Mouse (Mus musculus) liver, embryonic 11.5 days (tissue): ENCODE data around the gene Cept1. TPM values are rescaled to one million over a fixed set of nuclear protein-coding genes. Genes with fewer than 3 reads are reported as not detected.
A peak's percentile ranks its signal among the peaks of the same experiment; 100 is the strongest.

Experiments used
- ATAC-seq: fragments of 200-750 bp; cut with Nextera tagmentation; replicated peaks from 2 replicates; pipeline ENCODE4 v1.8.0; 2017; ENCODE audit warnings: moderate number of reproducible peaks, mild to moderate bottlenecking, moderate TSS enrichment, moderate library complexity; ENCODE audit not compliant: low FRiP score
- DNase-seq: peaks from one replicate; pipeline ENCODE4 v3.0.0-alpha.2; 2017; ENCODE audit warnings: low spot score
- H3K27ac ChIP-seq: fragments of 300-500 bp; sonication (generic); 2 replicates; pipeline ENCODE4 v1.5.1; 2014; ENCODE audit warnings: mild to moderate bottlenecking, low read depth, low read length, control low read depth
- H3K27me3 ChIP-seq: fragments of 300-500 bp; sonication (generic); replicated peaks from 2 replicates; pipeline ENCODE4 v1.6.1; 2014; ENCODE audit warnings: low read length, mixed read lengths; ENCODE audit not compliant: control insufficient read depth, insufficient read depth
- H3K36me3 ChIP-seq: fragments of 300-500 bp; sonication (generic); 2 replicates; pipeline ENCODE4 v1.6.1; 2014; ENCODE audit warnings: mild to moderate bottlenecking, low read length, moderate library complexity, mixed read lengths; ENCODE audit not compliant: control insufficient read depth, insufficient read depth
- H3K4me1 ChIP-seq: fragments of 300-500 bp; sonication (generic); replicated peaks from 2 replicates; pipeline ENCODE4 v1.6.1; 2014; ENCODE audit warnings: low read length, mixed read lengths; ENCODE audit not compliant: control insufficient read depth, insufficient read depth
- H3K4me2 ChIP-seq: fragments of 300-500 bp; sonication (generic); 2 replicates; pipeline ENCODE4 v1.6.1; 2014; ENCODE audit warnings: mild to moderate bottlenecking, control low read depth, moderate library complexity
- H3K4me3 ChIP-seq: fragments of 300-500 bp; sonication (generic); 2 replicates; pipeline ENCODE4 v1.5.1; 2014; ENCODE audit warnings: low read depth, low read length, control low read depth
- H3K9ac ChIP-seq: fragments of 300-500 bp; sonication (generic); 2 replicates; pipeline ENCODE4 v1.6.1; 2014; ENCODE audit warnings: low read depth, low read length, control low read depth
- H3K9me3 ChIP-seq: fragments of 300-500 bp; sonication (generic); 2 replicates; pipeline ENCODE4 v1.6.1; 2016; ENCODE audit warnings: low read length, inconsistent platforms, mixed read lengths; ENCODE audit not compliant: control insufficient read depth
- WGBS: fragments of 180-500 bp; shearing (Covaris S2); extraction: QIAGEN DNeasy Blood & Tissue Kit; methylation state at CpG from one replicate; pipeline ENCODE4 v1.1.7; 2014; 5-methylcytosine and 5-hydroxymethylcytosine counted together
- polyA plus RNA-seq: library from polyadenylated mRNA; unstranded; fragments of >200 nt; fragmentation: Nextera tagmentation; extraction: Ambion mirVana; gene quantifications from 2 replicates; pipeline ENCODE4 v1.2.1, GENCODE M21; 2014

Gene Cept1
- polyA plus RNA-seq, 1 experiment from 2014 or later = 40.7 TPM

- Histone ChIP-seq H3K27me3 (no peaks in the 10 kb centered on the region), H3K4me2 (peak overlapping the region; percentile 76), H3K4me3 (peak overlapping the region; percentile 80), H3K9ac (peak overlapping the region; percentile 91), H3K4me1 (peaks cover 14% of the 10 kb centered on the region), H3K27ac (peak overlapping the region; percentile 94), H3K36me3 (no peaks in the 10 kb centered on the region), H3K9me3 (no peaks in the 10 kb centered on the region)
- ATAC-seq (peak; percentile 40), DNase-seq (peak; percentile 38)
- 1% methylated on average over 27 of the region's 27 CpGs for WGBS
Observed at GRCm38 (mm10) chr3:106547924-106548539, 430 bp upstream of the Cept1 start.

- Histone ChIP-seq H3K36me3 (no peaks in the 10 kb centered on the region), H3K27ac (no peak overlapping the region)
- DNase-seq = no peak
Observed at GRCm38 (mm10) chr3:106544721-106545316, 2.8 kb downstream of the Cept1 start.

GRCm38 (mm10) chr3:106533277-106533676 lies 14.3 kb downstream of the Cept1 start:
- H3K4me2 ChIP-seq = no peak overlapping the region
- H3K9me3 ChIP-seq = no peaks in the 10 kb centered on the region
- H3K36me3 ChIP-seq = no peaks in the 10 kb centered on the region
- H3K27me3 ChIP-seq = no peaks in the 10 kb centered on the region
- H3K4me3 ChIP-seq = no peak overlapping the region
- no peak overlapping the region for H3K9ac ChIP-seq
- H3K4me1 ChIP-seq = no peaks in the 10 kb centered on the region
- WGBS = 80% methylated on average over 2 of the region's 2 CpGs
- no peak overlapping the region for H3K27ac ChIP-seq
- ATAC-seq (0 out of 2 replicates have a peak, but pooled peaks have one; percentile 26), DNase-seq (no peak)

More at GRCm38 (mm10) chr3:106544721-106545316, 2.8 kb downstream of the Cept1 start:
- no peak for ATAC-seq
- no peaks in the 10 kb centered on the region for H3K27me3 ChIP-seq
- no peak overlapping the region for H3K4me3 ChIP-seq
- WGBS = 80% methylated on average over 8 of the region's 8 CpGs
- H3K9ac ChIP-seq = no peak overlapping the region
- peak overlapping the region; percentile 25; the same call in 1 of the 2 replicates for H3K4me2 ChIP-seq
- peaks cover 12% of the 10 kb centered on the region for H3K4me1 ChIP-seq
- H3K9me3 ChIP-seq = no peaks in the 10 kb centered on the region

GRCm38 (mm10) chr3:106528032-106528431 lies 19.6 kb downstream of the Cept1 start:
- Histone ChIP-seq H3K9ac (no peak overlapping the region), H3K4me1 (no peaks in the 10 kb centered on the region), H3K27me3 (no peaks in the 10 kb centered on the region), H3K4me2 (no peak overlapping the region), H3K36me3 (no peaks in the 10 kb centered on the region), H3K27ac (no peak overlapping the region), H3K9me3 (no peaks in the 10 kb centered on the region), H3K4me3 (no peak overlapping the region)
- ATAC-seq = no peak
- DNase-seq = no peak
- 85% methylated on average over 2 of the region's 2 CpGs for WGBS

GRCm38 (mm10) chr3:106526411-106526810 lies 21.2 kb downstream of the Cept1 start:
- Histone ChIP-seq H3K4me3 (no peak overlapping the region), H3K9me3 (no peaks in the 10 kb centered on the region), H3K36me3 (no peaks in the 10 kb centered on the region), H3K9ac (no peak overlapping the region), H3K27ac (no peak overlapping the region), H3K4me2 (no peak overlapping the region), H3K4me1 (no peaks in the 10 kb centered on the region), H3K27me3 (no peaks in the 10 kb centered on the region)
- no peak for ATAC-seq
- WGBS = 95% methylated on average over 2 of the region's 2 CpGs
- DNase-seq = no peak

- no peaks in the 10 kb centered on the region for H3K27me3 ChIP-seq
- DNase-seq (no peak), ATAC-seq (no peak)
- H3K36me3 ChIP-seq = no peaks in the 10 kb centered on the region
- 83% methylated on average over 1 of the region's 1 CpGs for WGBS
- no peak overlapping the region for H3K9ac ChIP-seq
- H3K4me1 ChIP-seq = no peaks in the 10 kb centered on the region
- H3K4me2 ChIP-seq = no peak overlapping the region
- H3K27ac ChIP-seq = no peak overlapping the region
- H3K4me3 ChIP-seq = no peak overlapping the region
- no peaks in the 10 kb centered on the region for H3K9me3 ChIP-seq
Observed at GRCm38 (mm10) chr3:106522730-106523129, 24.9 kb downstream of the Cept1 start.

- WGBS = 82% methylated on average over 6 of the region's 6 CpGs
- H3K27ac ChIP-seq = no peak overlapping the region
- H3K27me3 ChIP-seq = no peaks in the 10 kb centered on the region
- no peak overlapping the region for H3K4me3 ChIP-seq
- DNase-seq = no peak
- H3K9me3 ChIP-seq = no peaks in the 10 kb centered on the region
- no peak for ATAC-seq
- H3K9ac ChIP-seq = no peak overlapping the region
- H3K36me3 ChIP-seq = no peaks in the 10 kb centered on the region
- no peaks in the 10 kb centered on the region for H3K4me1 ChIP-seq
- H3K4me2 ChIP-seq = no peak overlapping the region
Observed at GRCm38 (mm10) chr3:106515016-106515415, 32.6 kb downstream of the Cept1 start.

GRCm38 (mm10) chr3:106510669-106511068 lies 36.9 kb downstream of the Cept1 start:
- H3K27ac ChIP-seq = no peak overlapping the region
- no peaks in the 10 kb centered on the region for H3K4me1 ChIP-seq
- no peak overlapping the region for H3K4me3 ChIP-seq
- H3K9me3 ChIP-seq = no peaks in the 10 kb centered on the region
- no peak overlapping the region for H3K9ac ChIP-seq
- H3K4me2 ChIP-seq = no peak overlapping the region
- DNase-seq (no peak), ATAC-seq (no peak)
- 81% methylated on average over 1 of the region's 1 CpGs for WGBS
- no peaks in the 10 kb centered on the region for H3K27me3 ChIP-seq
- H3K36me3 ChIP-seq = no peaks in the 10 kb centered on the region

- H3K9ac ChIP-seq = no peak overlapping the region
- H3K4me1 ChIP-seq = no peaks in the 10 kb centered on the region
Observed at GRCm38 (mm10) chr3:106502892-106503291, 44.7 kb downstream of the Cept1 start.

More at GRCm38 (mm10) chr3:106502892-106503291, 44.7 kb downstream of the Cept1 start:
- H3K27me3 ChIP-seq = no peaks in the 10 kb centered on the region
- WGBS = 65% methylated on average over 2 of the region's 2 CpGs
- no peak for ATAC-seq
- no peak for DNase-seq
- no peak overlapping the region for H3K27ac ChIP-seq
- H3K4me2 ChIP-seq = no peak overlapping the region
- H3K4me3 ChIP-seq = no peak overlapping the region
- peaks cover 4% of the 10 kb centered on the region; the same call in 1 of the 2 replicates for H3K36me3 ChIP-seq
- H3K9me3 ChIP-seq = no peaks in the 10 kb centered on the region
